Mouse (Mus musculus) heart, embryonic 11.5 days (tissue): Measurements from ENCODE around the gene Hdac9. TPM values are rescaled to one million over a fixed set of nuclear protein-coding genes. Genes with fewer than 3 reads are reported as not detected.

Experiments
- ATAC-seq: fragments of 200-750 bp; cut with Nextera tagmentation; replicated peaks from 2 replicates; pipeline ENCODE4 v1.8.0; 2017; ENCODE audit warnings: moderate library complexity; ENCODE audit not compliant: insufficient number of reproducible peaks, low FRiP score, low TSS enrichment
- H3K27ac ChIP-seq: fragments of 300-500 bp; sonication (generic); 2 replicates; pipeline ENCODE4 v1.5.1; 2014; ENCODE audit warnings: mild to moderate bottlenecking, low read depth, low read length
- H3K27me3 ChIP-seq: fragments of 300-500 bp; sonication (generic); 2 replicates; pipeline ENCODE4 v1.6.1; 2014; ENCODE audit warnings: mild to moderate bottlenecking, low read length, mixed read lengths; ENCODE audit not compliant: control insufficient read depth, insufficient read depth
- H3K36me3 ChIP-seq: fragments of 300-500 bp; sonication (generic); 2 replicates; pipeline ENCODE4 v1.6.1; 2014; ENCODE audit warnings: mild to moderate bottlenecking, low read length, moderate library complexity, mixed read lengths; ENCODE audit not compliant: control insufficient read depth, insufficient read depth
- H3K4me1 ChIP-seq: fragments of 300-500 bp; sonication (generic); 2 replicates; pipeline ENCODE4 v1.6.1; 2014; ENCODE audit warnings: low read length; ENCODE audit not compliant: control insufficient read depth, insufficient read depth
- H3K4me2 ChIP-seq: fragments of 300-500 bp; sonication (generic); 2 replicates; pipeline ENCODE4 v1.6.1; 2014; ENCODE audit warnings: mild to moderate bottlenecking, moderate library complexity
- H3K4me3 ChIP-seq: fragments of 300-500 bp; sonication (generic); 2 replicates; pipeline ENCODE4 v1.5.1; 2014; ENCODE audit warnings: low read depth, low read length
- H3K9ac ChIP-seq: fragments of 300-500 bp; sonication (generic); 2 replicates; pipeline ENCODE4 v1.6.1; 2014; ENCODE audit warnings: mild to moderate bottlenecking, low read depth, low read length, moderate library complexity
- H3K9me3 ChIP-seq: fragments of 300-500 bp; sonication (generic); replicated peaks from 2 replicates; pipeline ENCODE4 v1.6.1; 2016; ENCODE audit warnings: low read length; ENCODE audit not compliant: control insufficient read depth
- WGBS: fragments of 180-500 bp; shearing (Covaris S2); extraction: QIAGEN DNeasy Blood & Tissue Kit; methylation state at CpG from one replicate; pipeline ENCODE4 v1.1.7; 2014; ENCODE audit not compliant: insufficient replicate concordance; 5-methylcytosine and 5-hydroxymethylcytosine counted together
- polyA plus RNA-seq: library from polyadenylated mRNA; unstranded; fragments of >200 nt; fragmentation: Nextera tagmentation; extraction: Ambion mirVana; gene quantifications from 2 replicates; pipeline ENCODE4 v1.2.1, GENCODE M21; 2014

The Hdac9 gene
- polyA plus RNA-seq, 1 experiment from 2014 or later: 29.3 TPM

- Histone ChIP-seq H3K9ac (no peak overlapping the region), H3K27ac (no peak overlapping the region), H3K4me1 (no peaks in the 10 kb centered on the region), H3K27me3 (no peaks in the 10 kb centered on the region), H3K4me3 (no peak overlapping the region), H3K9me3 (no peaks in the 10 kb centered on the region), H3K36me3 (no peaks in the 10 kb centered on the region), H3K4me2 (no peak overlapping the region)
- ATAC-seq: no peak
- 59% methylated on average over 16 of the region's 16 CpGs for WGBS
Observed at GRCm38 (mm10) chr12:34637238-34638124, 279.4 kb downstream of the Hdac9 start.

- Histone ChIP-seq H3K27ac (no peak overlapping the region), H3K9ac (no peak overlapping the region), H3K4me1 (no peaks in the 10 kb centered on the region), H3K9me3 (no peaks in the 10 kb centered on the region), H3K4me2 (no peak overlapping the region), H3K36me3 (no peaks in the 10 kb centered on the region), H3K4me3 (no peak overlapping the region), H3K27me3 (no peaks in the 10 kb centered on the region)
- ATAC-seq: no peak
- WGBS: 82% methylated on average over 5 of the region's 5 CpGs
Observed at GRCm38 (mm10) chr12:34619101-34619500, 297.8 kb downstream of the Hdac9 start.

- no peak overlapping the region for H3K9ac ChIP-seq
- no peaks in the 10 kb centered on the region for H3K9me3 ChIP-seq
- no peaks in the 10 kb centered on the region for H3K27me3 ChIP-seq
- ATAC-seq: no peak
- no peak overlapping the region for H3K27ac ChIP-seq
- 64% methylated on average over 3 of the region's 3 CpGs for WGBS
- no peaks in the 10 kb centered on the region for H3K36me3 ChIP-seq
- no peak overlapping the region for H3K4me3 ChIP-seq
- no peak overlapping the region for H3K4me2 ChIP-seq
- H3K4me1 ChIP-seq: no peaks in the 10 kb centered on the region
Observed at GRCm38 (mm10) chr12:34618321-34618720, 298.6 kb downstream of the Hdac9 start.

DNA sequence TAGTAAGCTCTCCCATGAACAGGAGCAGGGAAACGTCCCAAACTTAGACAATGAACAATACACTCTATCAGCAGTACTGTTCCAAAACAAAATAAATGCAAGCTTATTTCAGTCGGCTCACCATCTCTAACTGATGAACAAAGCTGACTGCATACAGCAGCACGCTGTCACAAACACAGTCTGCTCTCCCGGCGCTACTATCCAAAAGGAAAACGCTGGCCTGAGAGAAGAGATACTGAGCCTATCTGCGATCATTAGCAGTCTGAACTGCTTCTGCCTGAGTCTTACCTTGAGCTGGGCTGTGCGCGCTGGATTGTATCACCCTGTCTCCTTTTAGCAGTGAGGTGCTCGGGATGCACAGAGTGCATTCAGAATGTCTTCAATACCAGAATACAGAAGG is 299.1 kb downstream of the Hdac9 start:
- Histone ChIP-seq H3K36me3 (no peaks in the 10 kb centered on the region), H3K27me3 (no peaks in the 10 kb centered on the region), H3K4me2 (no peak overlapping the region), H3K4me3 (no peak overlapping the region), H3K9ac (no peak overlapping the region), H3K4me1 (no peaks in the 10 kb centered on the region), H3K9me3 (no peaks in the 10 kb centered on the region), H3K27ac (no peak overlapping the region)
- no peak for ATAC-seq
- WGBS: 45% methylated on average over 10 of the region's 10 CpGs

GRCm38 (mm10) chr12:34614796-34615195 is 302.1 kb downstream of the Hdac9 start:
- H3K4me3 ChIP-seq: no peak overlapping the region
- no peak overlapping the region for H3K4me2 ChIP-seq
- no peaks in the 10 kb centered on the region for H3K4me1 ChIP-seq
- no peaks in the 10 kb centered on the region for H3K36me3 ChIP-seq
- ATAC-seq: no peak
- WGBS: 46% methylated on average over 5 of the region's 5 CpGs
- H3K9me3 ChIP-seq: no peaks in the 10 kb centered on the region
- no peaks in the 10 kb centered on the region for H3K27me3 ChIP-seq
- H3K9ac ChIP-seq: no peak overlapping the region
- H3K27ac ChIP-seq: no peak overlapping the region

- Histone ChIP-seq H3K27ac (no peak overlapping the region), H3K36me3 (no peaks in the 10 kb centered on the region), H3K9ac (no peak overlapping the region), H3K4me1 (no peaks in the 10 kb centered on the region), H3K4me2 (no peak overlapping the region), H3K4me3 (no peak overlapping the region), H3K27me3 (no peaks in the 10 kb centered on the region), H3K9me3 (no peaks in the 10 kb centered on the region)
- 85% methylated on average over 3 of the region's 3 CpGs for WGBS
- ATAC-seq: no peak
Observed at GRCm38 (mm10) chr12:34612511-34612910, 304.4 kb downstream of the Hdac9 start.

GRCm38 (mm10) chr12:34604521-34604920 is 312.4 kb downstream of the Hdac9 start:
- H3K4me1 ChIP-seq: no peaks in the 10 kb centered on the region
- no peak overlapping the region for H3K27ac ChIP-seq
- no peak for ATAC-seq
- no peaks in the 10 kb centered on the region for H3K9me3 ChIP-seq
- H3K27me3 ChIP-seq: no peaks in the 10 kb centered on the region
- H3K36me3 ChIP-seq: no peaks in the 10 kb centered on the region
- no peak overlapping the region for H3K9ac ChIP-seq
- H3K4me3 ChIP-seq: no peak overlapping the region
- 82% methylated on average over 4 of the region's 4 CpGs for whole genome bisulfite sequencing
- no peak overlapping the region for H3K4me2 ChIP-seq

- no peak for ATAC-seq
- Histone ChIP-seq H3K4me3 (no peak overlapping the region), H3K9ac (no peak overlapping the region), H3K27me3 (no peaks in the 10 kb centered on the region), H3K27ac (no peak overlapping the region), H3K9me3 (no peaks in the 10 kb centered on the region), H3K4me1 (no peaks in the 10 kb centered on the region), H3K36me3 (no peaks in the 10 kb centered on the region), H3K4me2 (no peak overlapping the region)
- WGBS: 80% methylated on average over 10 of the region's 10 CpGs
Observed at GRCm38 (mm10) chr12:34594167-34594793, 322.6 kb downstream of the Hdac9 start.
